Mouse (Mus musculus) right cerebral cortex, adult 18-20 months (tissue): Measurements from ENCODE around the gene Gm26602.

Source experiments
- DNase-seq: peaks from one replicate; pipeline ENCODE4 v3.0.0; 2022; ENCODE audit warnings: mixed read lengths

Gene Gm26602

DNA sequence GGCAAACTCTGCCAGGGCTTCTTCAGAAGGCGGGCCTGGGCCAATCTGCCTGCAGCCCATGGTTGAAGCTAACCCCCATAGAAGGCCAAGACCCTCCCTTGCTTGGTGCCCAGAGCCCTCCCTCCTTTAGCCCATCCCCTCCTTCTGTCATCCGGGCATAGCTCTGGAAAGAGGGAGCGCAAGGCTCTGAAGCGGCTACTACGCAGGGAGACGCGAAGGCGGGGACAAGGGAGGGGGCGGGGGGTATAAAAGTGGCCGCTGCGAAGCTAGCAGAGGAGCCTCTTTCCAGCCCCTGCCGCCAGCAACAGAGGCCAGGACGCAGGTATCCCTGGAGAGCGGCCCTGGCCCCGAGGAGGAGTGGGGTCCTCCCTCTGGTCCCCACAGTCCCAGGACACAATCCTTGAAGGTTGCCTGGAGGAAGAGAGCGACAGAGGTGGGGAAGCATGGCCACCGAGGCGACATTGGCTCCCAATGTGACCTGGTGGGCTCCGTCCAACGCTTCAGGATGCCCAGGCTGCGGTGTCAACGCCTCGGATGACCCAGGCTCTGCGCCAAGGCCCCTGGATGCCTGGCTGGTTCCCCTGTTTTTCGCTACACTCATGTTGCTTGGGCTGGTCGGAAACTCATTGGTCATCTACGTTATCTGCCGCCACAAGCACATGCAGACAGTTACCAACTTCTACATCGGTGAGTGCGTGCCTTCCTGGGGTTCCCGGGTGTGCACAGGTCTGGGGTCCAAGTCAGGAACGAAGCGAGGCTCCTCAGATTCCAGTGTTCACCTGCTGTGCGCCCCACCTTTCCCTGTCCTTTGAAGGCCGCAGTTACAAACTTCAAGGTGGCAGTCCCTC lies 7.8 kb downstream of the Gm26602 start:
- DNase-seq = no peak

DNA sequence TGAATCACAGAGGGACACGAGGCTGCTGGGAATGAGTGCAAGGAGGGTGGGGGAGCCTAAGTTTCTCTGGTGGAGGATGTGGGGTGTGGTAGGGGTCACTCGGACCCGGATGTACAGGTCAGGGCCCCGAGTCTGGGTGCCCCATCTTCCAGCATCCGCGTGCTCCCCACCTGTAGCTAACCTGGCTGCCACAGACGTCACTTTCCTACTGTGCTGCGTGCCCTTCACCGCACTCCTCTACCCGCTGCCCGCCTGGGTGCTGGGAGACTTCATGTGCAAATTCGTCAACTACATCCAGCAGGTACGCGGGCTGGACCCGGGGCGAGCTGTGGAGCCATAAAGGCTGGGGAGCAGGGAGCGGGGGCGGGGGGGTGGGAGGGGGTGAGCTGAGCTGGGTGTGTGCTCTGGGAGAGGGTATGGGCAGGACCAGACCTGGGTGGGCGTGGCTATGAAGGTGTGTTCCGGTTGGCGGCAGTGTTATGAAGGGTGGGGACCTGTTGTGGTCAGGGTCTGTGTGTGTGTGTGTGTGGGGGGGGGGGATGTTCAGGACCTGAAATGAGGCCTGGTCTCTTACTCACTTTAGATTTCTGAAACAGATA lies 8.7 kb downstream of the Gm26602 start:
- no peak for DNase-seq

DNA sequence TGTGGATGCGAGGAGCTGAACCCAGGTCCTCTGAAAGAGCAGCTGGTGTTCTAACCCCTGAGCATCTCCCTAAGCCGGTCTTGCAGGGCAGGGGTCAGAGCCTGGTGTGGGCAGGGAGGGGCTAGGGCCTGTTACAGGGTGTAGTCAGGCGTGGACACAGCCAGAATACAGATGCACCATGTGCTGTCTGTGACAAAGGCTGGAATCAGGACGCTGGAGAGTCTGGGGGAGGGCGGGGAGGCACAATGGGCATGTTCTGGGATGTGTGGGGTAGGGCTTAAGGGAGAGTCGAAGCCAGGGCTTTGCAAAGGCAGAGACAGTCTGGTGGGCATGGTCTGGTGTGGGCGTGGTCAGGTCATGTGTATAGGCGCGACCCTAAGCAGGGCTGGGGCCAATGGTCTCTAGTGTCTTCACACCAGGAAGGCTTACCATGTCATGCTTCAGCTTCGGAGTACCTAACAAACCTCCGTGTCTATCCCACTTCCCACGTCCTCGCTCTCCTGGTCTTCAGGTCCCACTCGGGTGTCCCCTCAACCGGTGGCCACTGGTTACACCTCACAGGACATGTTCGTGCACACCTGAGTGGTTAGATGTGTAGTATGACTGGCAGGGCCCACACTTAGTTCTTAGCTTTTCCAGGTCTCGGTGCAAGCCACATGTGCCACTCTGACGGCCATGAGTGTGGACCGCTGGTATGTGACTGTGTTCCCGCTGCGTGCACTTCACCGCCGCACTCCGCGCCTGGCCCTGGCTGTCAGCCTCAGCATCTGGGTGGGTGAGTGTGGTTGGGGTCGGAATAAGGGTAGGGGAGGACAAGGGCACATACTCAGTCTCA lies 9.6 kb downstream of the Gm26602 start:
- no peak for DNase-seq

DNA sequence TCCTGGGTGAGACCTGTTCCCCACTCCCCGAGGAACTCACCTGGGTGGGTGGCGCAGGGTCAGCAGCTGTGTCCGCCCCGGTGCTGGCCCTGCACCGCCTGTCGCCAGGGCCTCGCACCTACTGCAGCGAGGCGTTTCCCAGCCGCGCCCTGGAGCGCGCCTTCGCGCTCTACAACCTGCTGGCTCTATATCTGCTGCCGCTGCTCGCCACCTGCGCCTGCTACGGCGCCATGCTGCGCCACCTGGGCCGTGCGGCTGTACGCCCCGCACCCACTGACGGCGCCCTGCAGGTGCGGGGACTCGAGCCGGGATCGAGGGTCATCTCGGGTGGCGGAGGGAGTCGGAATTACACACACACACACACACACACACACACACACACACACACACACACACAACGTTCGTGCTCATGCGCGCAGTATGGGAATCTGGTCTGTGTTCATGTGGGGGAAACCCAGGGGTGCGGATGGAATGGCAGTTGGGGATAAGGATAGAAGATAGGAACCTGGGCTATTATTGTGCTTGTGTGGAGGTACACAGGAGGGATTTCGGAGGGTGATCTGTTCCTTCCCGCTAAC lies 10.4 kb downstream of the Gm26602 start, which contains the start of gene R3hdm4:
Gene R3hdm4 (minus strand): TSS at position 251 of the 578 bp plus-strand sequence.
- DNase-seq = no peak

DNA sequence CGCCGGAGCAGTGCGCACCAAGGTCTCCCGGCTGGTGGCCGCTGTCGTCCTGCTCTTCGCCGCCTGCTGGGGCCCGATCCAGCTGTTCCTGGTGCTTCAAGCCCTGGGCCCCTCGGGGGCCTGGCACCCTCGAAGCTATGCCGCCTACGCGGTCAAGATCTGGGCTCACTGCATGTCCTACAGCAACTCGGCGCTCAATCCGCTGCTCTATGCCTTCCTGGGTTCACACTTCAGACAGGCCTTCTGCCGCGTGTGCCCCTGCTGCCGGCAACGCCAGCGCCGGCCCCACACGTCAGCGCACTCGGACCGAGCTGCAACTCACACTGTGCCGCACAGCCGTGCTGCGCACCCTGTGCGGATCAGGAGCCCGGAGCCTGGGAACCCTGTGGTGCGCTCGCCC lies 10.9 kb downstream of the Gm26602 start:
- no peak for DNase-seq

DNA sequence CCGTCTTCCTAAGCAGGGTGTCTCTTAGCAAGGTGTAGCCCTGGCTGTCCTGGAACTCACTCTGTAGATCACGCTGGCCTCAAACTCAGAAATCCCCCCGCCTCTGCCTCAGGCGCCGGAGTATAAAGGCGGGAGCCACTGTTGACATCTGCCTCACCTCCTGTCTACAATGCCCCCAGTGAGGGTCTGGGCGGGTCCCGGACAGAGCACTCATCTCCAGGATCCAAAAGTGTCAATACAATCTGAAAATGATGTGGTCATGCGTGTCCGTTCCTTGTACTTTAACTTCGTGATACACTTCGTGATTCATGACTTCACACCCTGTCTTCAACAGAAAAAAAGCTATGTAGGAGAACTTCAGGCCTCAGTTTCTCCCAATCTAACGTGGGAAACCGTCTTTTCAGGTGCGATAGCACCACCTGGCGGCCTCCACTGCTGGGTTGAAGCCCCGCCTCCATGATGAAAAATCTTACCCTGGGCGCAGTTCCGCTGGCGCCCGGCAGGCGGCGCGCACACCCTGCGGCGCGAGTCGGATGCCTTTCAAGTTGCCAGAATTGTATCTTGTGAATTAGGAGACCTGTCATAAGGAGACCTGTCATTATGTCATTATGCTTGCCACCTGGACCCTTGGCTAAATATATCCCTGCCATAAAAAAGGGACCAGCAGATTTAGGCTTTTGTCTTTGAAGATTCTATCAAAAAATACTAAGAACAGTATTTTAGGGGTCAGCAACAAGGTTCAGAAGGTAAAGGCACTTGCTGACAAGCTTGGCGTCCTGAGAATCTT lies 14.5 kb downstream of the Gm26602 start:
- peak; percentile 91 for DNase-seq

DNA sequence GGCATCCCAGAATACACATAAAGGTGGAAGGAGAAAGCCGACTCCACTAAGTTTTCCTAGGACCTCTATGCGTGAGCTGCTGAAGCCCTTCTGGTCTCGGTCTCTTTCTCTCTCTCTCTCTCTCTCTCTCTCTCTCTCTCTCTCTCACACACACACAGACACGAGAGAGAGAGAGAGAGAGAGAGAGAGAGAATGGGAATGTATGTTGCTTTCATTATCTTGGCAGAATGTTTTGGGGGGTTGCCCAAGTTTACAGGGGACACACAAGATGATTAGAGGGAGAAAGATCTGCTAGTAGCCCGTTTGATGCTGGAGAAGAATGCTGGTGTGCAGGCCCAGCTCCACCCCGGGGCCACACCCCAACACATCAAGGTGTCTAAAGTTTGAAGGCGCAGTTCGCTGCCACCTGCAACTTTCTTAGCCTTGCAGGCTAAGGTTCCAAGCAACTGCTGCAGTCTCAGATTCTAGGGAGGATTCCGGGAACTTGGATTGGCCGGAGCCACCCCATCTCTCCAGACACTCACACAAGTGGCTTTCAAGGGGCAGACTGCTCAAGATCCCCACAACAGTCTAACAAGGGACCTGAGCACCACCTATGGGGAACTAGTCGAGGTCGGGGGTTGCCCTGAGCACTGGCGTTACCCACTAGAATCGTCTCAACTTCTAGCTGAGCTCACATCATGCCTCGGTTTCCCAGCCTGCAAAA lies 15.3 kb downstream of the Gm26602 start:
- no peak for DNase-seq

DNA sequence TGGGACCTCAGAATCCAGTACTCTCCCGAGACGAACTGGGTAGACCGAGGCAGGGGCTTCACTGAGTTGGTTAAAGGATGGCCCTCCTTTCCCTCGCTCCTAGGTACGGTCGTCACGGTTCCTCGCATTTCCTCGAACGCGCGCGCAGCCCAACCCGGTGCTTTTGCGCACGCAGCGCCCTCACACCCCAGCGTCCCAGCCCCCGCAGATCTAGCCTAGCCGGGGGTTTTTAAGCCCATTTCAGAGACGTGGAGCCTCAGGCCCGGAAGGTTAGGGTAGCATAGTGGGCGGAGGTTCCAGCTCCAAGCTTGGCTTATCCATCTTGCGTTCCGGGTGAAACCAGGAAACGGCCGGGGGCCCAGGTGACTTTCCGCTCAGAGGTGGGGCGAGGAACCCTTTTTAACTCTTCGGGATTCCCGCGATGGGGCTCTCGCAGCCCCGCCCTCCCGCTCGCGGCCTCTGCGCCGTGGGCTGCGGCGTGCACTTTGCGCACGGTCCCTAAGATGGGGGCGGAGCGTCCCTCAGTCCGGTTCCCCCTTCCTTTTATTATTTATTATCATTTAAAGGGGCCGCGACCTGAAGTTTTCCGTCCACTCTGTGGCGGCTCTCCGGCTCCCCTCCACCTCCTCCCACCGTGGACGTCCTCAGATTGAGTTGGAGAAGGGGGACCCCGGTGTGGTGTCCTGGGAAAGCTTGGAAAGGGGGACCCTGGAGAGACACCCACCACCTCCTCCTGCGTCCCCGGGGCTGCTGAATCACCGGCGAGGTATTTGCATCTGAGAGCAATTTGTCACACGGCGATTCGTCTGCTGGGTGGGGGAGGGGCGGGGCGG lies 16.1 kb downstream of the Gm26602 start, which contains the start of gene Arid3a:
Gene Arid3a (plus strand): TSS at position 553 of the 833 bp plus-strand sequence.
- DNase-seq = peak; percentile 91

DNA sequence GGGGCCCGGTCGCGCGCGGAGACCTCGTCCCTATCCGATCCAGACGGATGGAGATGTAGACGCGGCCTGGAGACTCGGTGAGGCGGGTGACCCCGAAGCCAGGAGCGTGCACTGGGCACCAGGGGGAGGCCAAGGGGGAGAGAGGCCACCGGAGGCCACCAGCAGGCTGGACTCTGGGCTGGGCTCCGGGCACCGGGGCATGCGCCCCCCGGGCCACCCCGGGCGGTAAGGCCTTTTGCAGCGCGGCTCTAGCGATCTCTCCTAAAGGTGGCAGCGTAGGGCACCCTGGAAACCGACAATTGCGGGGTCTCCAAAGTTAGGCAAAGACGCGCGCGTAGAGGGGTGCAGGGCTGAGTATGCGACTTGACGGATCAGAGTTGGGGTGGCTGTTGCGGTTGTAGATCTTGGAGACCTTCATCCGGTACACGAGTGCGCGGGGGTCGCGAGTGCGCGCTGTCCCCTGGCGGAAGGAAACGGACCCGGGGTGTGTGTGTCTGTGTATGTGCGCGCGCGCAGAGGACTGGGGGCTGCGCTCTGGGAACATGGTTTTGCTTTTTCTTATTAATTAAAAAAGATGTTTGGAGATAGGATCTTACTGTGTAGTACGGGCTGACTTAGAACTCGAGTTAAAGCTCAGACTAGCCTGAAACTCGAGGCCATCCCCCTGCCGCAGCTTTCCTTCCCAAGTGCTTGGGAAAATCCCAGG lies 16.8 kb downstream of the Gm26602 start:
- peak; percentile 57 for DNase-seq

DNA sequence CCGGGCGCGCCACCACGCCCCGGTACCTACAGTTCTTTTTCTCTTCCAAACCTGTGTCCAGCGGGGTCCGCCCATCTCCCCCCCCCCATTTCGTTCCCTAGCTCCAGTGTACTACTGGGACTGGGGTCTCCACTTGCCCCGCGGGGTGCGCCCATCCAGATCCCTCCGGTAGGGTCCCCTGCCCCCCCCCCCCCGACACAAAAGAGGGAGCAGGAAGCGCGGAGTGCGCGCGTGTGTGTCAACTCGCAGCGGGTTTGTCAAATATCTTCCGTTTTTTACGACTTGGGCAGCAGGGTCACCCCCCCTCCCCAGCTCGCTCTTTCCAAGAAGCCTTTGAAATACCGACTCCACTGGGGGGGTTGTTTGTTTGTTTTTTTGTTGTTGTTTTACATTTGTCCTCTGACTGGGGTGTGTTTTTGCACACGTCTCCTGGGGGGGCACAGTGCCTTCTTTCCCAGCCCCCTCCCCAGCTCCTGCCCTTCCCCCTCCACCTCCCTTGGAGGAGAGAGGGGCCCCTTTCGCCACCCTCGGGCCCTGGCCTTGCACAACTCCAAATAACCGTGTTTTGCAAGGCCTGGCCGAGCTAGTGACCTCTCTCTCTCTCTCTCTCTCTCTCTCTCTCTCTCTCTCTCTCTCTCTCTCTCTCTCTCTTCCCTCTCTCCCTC lies 17.5 kb downstream of the Gm26602 start:
- no peak for DNase-seq

DNA sequence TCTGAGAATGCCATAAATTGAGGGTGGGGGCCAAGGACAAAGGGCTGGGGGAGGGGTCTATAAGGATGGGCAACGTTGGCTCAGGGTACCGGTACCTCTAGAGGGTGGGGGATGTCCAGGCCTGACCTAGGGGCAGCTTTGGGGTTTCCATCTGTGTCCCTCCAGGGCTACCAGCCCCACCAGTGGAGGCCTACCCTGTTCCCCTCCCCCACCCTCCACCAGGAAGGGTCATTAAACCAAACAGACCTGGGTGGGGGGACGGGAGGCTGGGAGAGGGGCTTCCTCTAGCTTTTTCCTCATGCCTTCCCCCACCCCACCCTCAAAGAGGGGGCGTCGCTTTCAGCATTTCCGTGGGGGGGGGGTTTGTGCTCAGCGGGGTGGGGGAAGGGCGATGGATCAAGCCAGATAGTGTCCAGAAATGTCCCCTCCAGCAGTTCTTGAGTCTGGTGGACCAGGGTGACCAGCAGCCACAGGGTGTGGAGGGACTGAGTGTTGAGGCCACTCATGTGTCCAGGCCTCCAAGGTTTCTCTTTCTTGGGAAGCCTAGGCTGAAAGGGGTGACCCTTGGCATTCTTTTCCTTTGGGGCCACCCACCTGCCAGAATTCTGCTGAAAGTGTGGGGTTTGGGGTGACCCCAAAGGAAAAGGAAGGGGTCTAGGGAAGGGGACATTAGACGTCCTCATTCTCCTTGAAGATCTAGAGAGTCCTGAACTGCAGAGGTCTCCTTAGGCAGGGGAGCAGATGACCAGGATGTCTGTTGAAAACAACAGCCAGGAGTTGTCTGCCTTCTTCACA lies 18.4 kb downstream of the Gm26602 start:
- DNase-seq = no peak

DNA sequence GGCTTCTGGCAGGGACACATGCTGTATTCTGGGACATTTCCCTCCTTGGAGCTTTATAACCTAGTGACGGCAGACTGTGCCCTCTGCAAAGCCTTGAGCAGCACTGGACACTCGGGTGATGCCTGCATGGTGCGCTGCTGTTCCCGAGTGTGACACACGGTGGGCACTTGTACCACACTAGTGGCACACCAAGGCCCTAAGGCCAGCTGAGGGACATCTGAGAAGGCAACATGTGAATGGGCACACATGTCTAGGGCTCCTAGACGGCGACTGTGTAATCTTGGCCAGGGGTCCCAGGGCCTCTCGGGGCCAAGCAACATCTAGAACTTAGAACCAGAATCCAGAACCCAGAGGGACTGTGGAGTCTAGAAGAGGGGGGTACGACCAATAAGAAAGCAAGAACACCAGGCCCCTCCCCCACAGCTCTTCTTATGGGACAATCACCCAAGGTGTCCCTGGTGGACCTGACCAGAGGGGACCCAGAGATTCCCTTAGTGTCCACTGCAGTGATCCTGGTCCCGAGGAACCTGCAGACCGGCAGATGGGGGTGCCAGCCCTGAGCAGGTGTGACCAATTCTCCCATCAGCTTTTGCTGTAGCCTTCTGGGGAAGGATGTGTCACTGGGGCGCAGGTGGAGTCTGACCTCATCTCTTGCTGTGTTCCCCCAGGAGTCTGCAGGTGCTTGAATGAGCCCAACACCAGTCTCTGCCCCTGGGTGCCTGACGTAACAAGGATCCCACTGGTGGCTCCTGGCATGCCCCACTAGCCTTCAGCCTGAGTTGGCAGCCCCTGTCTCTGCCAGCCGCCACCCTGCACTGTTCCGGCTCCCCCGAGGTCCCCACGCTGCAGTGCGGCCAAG lies 19.5 kb downstream of the Gm26602 start:
- DNase-seq = no peak

DNA sequence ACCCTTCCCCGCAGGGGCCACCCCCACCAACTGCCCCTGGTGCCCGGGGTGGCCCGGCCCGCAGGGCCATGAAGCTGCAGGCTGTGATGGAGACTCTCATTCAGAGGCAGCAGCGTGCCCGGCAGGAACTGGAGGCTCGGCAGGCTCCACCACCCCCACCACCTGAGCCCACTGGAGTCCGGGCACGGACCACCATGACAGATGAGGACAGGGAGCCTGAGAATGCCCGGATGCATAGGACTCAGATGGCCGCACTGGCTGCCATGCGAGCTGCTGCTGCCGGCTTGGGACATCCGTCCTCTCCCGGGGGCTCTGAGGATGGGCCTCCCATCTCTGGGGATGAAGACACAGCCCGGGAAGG lies 20.1 kb downstream of the Gm26602 start:
- DNase-seq = no peak

DNA sequence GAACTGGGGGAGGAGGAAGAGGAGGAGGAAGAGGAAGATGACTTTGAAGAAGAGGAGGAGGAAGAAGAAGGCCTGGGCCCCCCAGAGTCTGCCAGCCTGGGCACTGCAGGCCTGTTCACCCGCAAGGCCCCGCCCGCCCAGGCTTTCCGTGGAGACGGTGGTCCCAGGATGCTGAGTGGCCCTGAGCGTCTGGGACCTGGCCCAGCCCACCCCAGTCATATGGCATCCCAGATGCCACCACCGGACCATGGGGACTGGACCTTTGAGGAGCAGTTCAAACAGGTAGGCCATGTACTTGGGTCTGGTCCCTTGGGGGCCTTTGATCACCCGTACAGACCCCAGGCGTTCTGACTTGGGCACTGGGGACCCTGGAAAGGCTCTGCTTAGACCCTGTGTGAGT lies 21.1 kb downstream of the Gm26602 start:
- DNase-seq = no peak

DNA sequence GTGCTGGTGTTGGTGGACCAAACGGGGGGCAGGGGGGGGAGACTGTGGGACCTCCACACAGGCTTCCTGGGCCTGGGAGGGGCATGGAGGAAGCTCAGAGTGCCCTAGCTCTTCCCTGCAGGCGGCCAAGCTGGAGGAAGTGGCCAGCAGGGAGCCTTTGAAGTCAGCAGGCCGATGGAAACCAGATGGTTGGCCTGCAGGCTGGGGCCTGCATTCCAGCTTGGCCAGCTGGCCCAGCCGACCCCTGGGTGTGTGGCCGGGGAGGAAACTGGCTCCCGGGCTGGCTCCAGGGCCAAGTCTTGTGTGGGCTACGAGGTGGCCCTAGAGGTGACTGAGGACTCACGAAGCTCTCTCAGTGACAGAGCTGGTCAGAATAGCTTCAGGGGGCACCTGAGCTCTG lies 22.1 kb downstream of the Gm26602 start:
- peak; percentile 46 for DNase-seq

DNA sequence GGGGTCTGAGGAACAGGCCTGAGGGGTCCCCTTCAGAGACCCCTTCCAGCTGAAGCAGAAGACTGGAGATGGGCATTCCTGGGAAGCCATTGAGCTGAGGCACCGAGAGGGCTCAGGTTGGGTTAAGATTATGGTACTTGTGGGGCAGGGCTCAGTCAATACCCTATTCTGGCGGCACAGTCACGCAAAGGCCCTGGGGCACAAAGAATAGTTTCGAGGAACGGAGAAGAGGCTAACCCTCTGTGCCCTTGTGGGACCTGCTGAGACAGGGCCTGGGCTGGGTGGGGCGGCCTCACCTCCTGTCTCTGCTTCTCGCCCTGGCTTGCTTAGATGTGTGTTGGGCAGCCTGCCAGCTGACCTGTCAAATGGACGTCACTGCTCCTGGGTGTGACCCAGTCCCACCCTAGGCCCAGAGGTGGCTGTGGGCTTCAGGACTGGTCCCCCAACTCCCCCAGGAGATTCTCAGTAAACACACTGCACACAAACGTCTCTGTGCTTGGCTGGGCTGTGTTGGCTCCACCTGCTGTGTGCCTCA lies 22.6 kb downstream of the Gm26602 start:
- no peak for DNase-seq

DNA sequence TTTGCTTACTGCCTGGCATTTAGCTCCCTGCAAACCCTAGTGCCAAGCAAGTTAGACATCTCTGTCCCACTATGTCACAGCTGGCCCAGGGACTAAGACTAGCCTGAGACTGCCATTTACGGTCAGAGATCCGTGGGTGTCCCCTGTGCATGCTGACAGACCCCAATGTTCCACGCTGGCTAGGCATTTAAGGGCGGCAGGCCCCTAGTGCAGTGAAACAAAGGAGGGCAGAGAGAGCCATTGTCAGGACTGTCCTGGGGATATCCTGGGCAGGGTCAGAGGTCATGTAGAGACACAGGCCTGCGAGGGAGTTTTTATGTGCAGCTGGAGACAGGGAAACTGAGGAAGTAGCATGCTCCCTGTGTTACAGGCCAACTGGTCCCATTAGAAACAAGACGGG lies 23.2 kb downstream of the Gm26602 start:
- no peak for DNase-seq
